Comparison of ENCODE assay signal across 9 mouse cellular contexts in genomic region chrX:16998578-16998977, GRCm38 (mm10).
DNase-seq lines count a peak whose midpoint lies in the region; ATAC-seq lines count a peak whose summit lies in the region.
"Had no signal": no experiment of that assay in that cellular context is flagged by ENCODE, and none has a peak within 500 bp of the region (broad histone marks: within the 10 kb centered on the region; RNA-seq: fewer than 3 reads in every experiment).

No protein-coding gene starts in this region.

- no peaks in the 10 kb centered on the region for H3K36me3 ChIP-seq in midbrain, embryonic 11.5 days (ENCODE audit: control insufficient read depth, insufficient read depth, low read length)

- H3K4me1 ChIP-seq in midbrain, embryonic 11.5 days (ENCODE audit: control insufficient read depth, insufficient read depth, low read length), result no peaks in the 10 kb centered on the region

- peak; percentile 73 for ATAC-seq in midbrain, embryonic 11.5 days (ENCODE audit: low FRiP score)
- ATAC-seq in granulocyte monocyte progenitor cell, adult 5-6 weeks (replicated peaks; ENCODE audit: poor library complexity, severe bottlenecking), result no peak

- DNase-seq in cerebellum, postnatal 36 days, result peak; percentile 8 to 29
- DNase-seq in cerebellum, adult 11 months, result no peak
- peak; percentile 4 for DNase-seq in urinary bladder, postnatal 25 days (ENCODE audit: low spot score)
- DNase-seq in urinary bladder, adult 2 months (ENCODE audit: low spot score), result no peak
- DNase-seq in kidney, adult 18-20 months, result peak; percentile 54
- no peak for DNase-seq in midbrain, embryonic 11.5 days (ENCODE audit: low spot score, missing footprints)
- no peak for DNase-seq in right cerebral cortex, postnatal 36 days (ENCODE audit: low spot score in 2 of 2)

- H3K27me3 ChIP-seq in midbrain, embryonic 11.5 days (ENCODE audit: control insufficient read depth, insufficient read depth, low read length), result no peaks in the 10 kb centered on the region
- H3K27me3 ChIP-seq: CH12.LX had no signal

- 24% methylated on average over 5 of the region's 5 CpGs for WGBS in midbrain, embryonic 11.5 days

- no peak overlapping the region for H3K27ac ChIP-seq in midbrain, embryonic 11.5 days (ENCODE audit: low read depth, low read length)

- H3K4me3 ChIP-seq in midbrain, embryonic 11.5 days (ENCODE audit: low read depth, low read length), result no peak overlapping the region

- H3K9ac ChIP-seq in midbrain, embryonic 11.5 days (ENCODE audit: low read length), result no peak overlapping the region

- no peaks in the 10 kb centered on the region for H3K9me3 ChIP-seq in midbrain, embryonic 11.5 days (ENCODE audit: control insufficient read depth, low read length)

- no peak overlapping the region for H3K4me2 ChIP-seq in midbrain, embryonic 11.5 days

Comparison
In these comparisons a context has a peak if more than half of its experiments do, and no peak if none do; other contexts are left out.
1. DNase-seq: peak in cerebellum, postnatal 36 days (2 of 2), urinary bladder, postnatal 25 days (single experiment) and kidney, adult 18-20 months (single experiment); none in cerebellum, adult 11 months (single experiment), urinary bladder, adult 2 months (single experiment), midbrain, embryonic 11.5 days (single experiment) and right cerebral cortex, postnatal 36 days (0 of 2).